In genomic region chr11:22989786-22990185, GRCm38 (mm10) we compare ENCODE assay signal across 8 mouse cellular contexts. TPM values are rescaled to one million over a fixed set of nuclear protein-coding genes. Genes with fewer than 3 reads are reported as not detected.
DNase-seq lines count a peak whose midpoint lies in the region; ATAC-seq and TF ChIP-seq lines count a peak whose summit lies in the region.

No protein-coding gene starts in this region.

- H3K9me3 ChIP-seq in heart, embryonic 15.5 days (replicated peaks): no peaks in the 10 kb centered on the region
- no peaks in the 10 kb centered on the region for H3K9me3 ChIP-seq in hindbrain, embryonic 11.5 days (ENCODE audit: control insufficient read depth, low read length)
- H3K9me3 ChIP-seq in midbrain, embryonic 10.5 days (replicated peaks): no peaks in the 10 kb centered on the region

- 32% methylated on average over 1 of the region's 1 CpGs for WGBS in heart, embryonic 15.5 days
- WGBS in bone marrow, adult 2 months: 53% methylated on average over 1 of the region's 1 CpGs
- 63% methylated on average over 1 of the region's 1 CpGs for WGBS in hindbrain, embryonic 11.5 days
- 54% methylated on average over 1 of the region's 1 CpGs for WGBS in midbrain, embryonic 10.5 days

- no peak for TF ChIP-seq POLR2A in bone marrow, adult 2 months (IDR thresholded peaks at IDR 0.05; ENCODE audit: borderline replicate concordance, control insufficient read depth, low read depth, low read length)

- no peak for DNase-seq in heart, postnatal 10 days
- DNase-seq in hindbrain, embryonic 11.5 days (ENCODE audit: low spot score): no peak
- DNase-seq in midbrain, embryonic 10.5 days (ENCODE audit: low spot score): no peak
- DNase-seq in B cell, adult 2 months: no peak
- DNase-seq in urinary bladder, postnatal 10 days (ENCODE audit: low spot score): no peak
- DNase-seq in thymus, postnatal 25 days: no peak

- intact Hi-C loops in heart, postnatal 10 days (cut with DNase I): loop anchor here (1.0 to 10.0 kb wide), 7 partner anchors 17 to 505 kb away; partner anchors contain the start of genes Ahsa2, Fam161a, Tmem17 and Xpo1

- H3K36me3 ChIP-seq in heart, embryonic 15.5 days: peaks cover 15% of the 10 kb centered on the region
- peaks cover 2% of the 10 kb centered on the region; the same call in 1 of the 2 replicates for H3K36me3 ChIP-seq in hindbrain, embryonic 11.5 days (ENCODE audit: control insufficient read depth, insufficient read depth, low read length)
- peaks cover 24% of the 10 kb centered on the region for H3K36me3 ChIP-seq in midbrain, embryonic 10.5 days

- peaks cover 12% of the 10 kb centered on the region for H3K4me1 ChIP-seq in heart, embryonic 15.5 days (replicated peaks)
- peaks cover 1% of the 10 kb centered on the region; the same call in 1 of the 2 replicates for H3K4me1 ChIP-seq in bone marrow, adult 2 months (ENCODE audit: control insufficient read depth, insufficient read depth, low read length)
- peaks cover 3% of the 10 kb centered on the region; the same call in 1 of the 2 replicates for H3K4me1 ChIP-seq in hindbrain, embryonic 11.5 days (replicated peaks; ENCODE audit: control insufficient read depth, insufficient read depth, low read length)
- H3K4me1 ChIP-seq in midbrain, embryonic 10.5 days: peaks cover 17% of the 10 kb centered on the region

- peak overlapping the region; percentile 92 for H3K9ac ChIP-seq in heart, embryonic 15.5 days
- peak overlapping the region; percentile 93 for H3K9ac ChIP-seq in hindbrain, embryonic 11.5 days (ENCODE audit: low read depth, low read length)

- H3K27ac ChIP-seq in heart, embryonic 15.5 days: peak overlapping the region; percentile 89
- no peak overlapping the region for H3K27ac ChIP-seq in bone marrow, adult 2 months (ENCODE audit: control insufficient read depth, insufficient read depth, low read depth, low read length, poor library complexity)
- peak overlapping the region; percentile 90; the same call in 1 of the 2 replicates for H3K27ac ChIP-seq in hindbrain, embryonic 11.5 days (ENCODE audit: low read depth, low read length)
- H3K27ac ChIP-seq in midbrain, embryonic 10.5 days (replicated peaks): peak overlapping the region; percentile 97

- H3K4me2 ChIP-seq in heart, embryonic 15.5 days: peak overlapping the region; percentile 88
- peak overlapping the region; percentile 76 for H3K4me2 ChIP-seq in hindbrain, embryonic 11.5 days (replicated peaks; ENCODE audit: low read depth, low read length)

- TF ChIP-seq CTCF in bone marrow, adult 2 months (IDR thresholded peaks at IDR 0.05; ENCODE audit: control insufficient read depth, insufficient read depth, low read length): no peak

- no peaks in the 10 kb centered on the region for H3K27me3 ChIP-seq in heart, embryonic 15.5 days
- no peaks in the 10 kb centered on the region for H3K27me3 ChIP-seq in hindbrain, embryonic 11.5 days (ENCODE audit: control insufficient read depth, insufficient read depth, low read length)
- H3K27me3 ChIP-seq in midbrain, embryonic 10.5 days (ENCODE audit: low read depth, poor library complexity, severe bottlenecking): no peaks in the 10 kb centered on the region

- peak overlapping the region; percentile 95 for H3K4me3 ChIP-seq in heart, embryonic 15.5 days
- H3K4me3 ChIP-seq in bone marrow, adult 2 months (replicated peaks; ENCODE audit: control insufficient read depth, low read depth, low read length): peak overlapping the region; percentile 66
- H3K4me3 ChIP-seq in hindbrain, embryonic 11.5 days (ENCODE audit: low read depth, low read length): peak overlapping the region; percentile 96
- H3K4me3 ChIP-seq in midbrain, embryonic 10.5 days: peak overlapping the region; percentile 97

- ATAC-seq in heart, embryonic 15.5 days (replicated peaks; ENCODE audit: insufficient number of reproducible peaks, insufficient read depth, low FRiP score, low read depth): no peak
- ATAC-seq in hindbrain, embryonic 11.5 days (ENCODE audit: low FRiP score): peak; percentile 10

RNA-seq across cellular contexts. Expression of gene Cct4, which starts 0.5 kb away (rescaled TPM):
- polyA plus RNA-seq in heart, embryonic 15.5 days (2015; fragmentation: Nextera tagmentation; extraction: Ambion mirVana): 184 and 191 TPM in 2 replicates
- total RNA-seq in heart, postnatal 10 days (2021): 100 to 1,000 TPM; 134 to 139 TPM
- polyA plus RNA-seq in bone marrow, adult 2 months (2011; ENCODE audit: insufficient read depth, insufficient read length, low replicate concordance, missing spikeins): 60.8 and 121 TPM in 2 replicates
- 446 and 457 TPM in 2 replicates for polyA plus RNA-seq in hindbrain, embryonic 11.5 days (2014; fragmentation: Nextera tagmentation; extraction: Ambion mirVana)
- polyA plus RNA-seq in midbrain, embryonic 10.5 days (2016; fragmentation: Nextera tagmentation; extraction: Ambion mirVana): 396 and 436 TPM in 2 replicates

RNA-seq across cellular contexts. Expression of gene Commd1, which starts 7.6 kb away (rescaled TPM):
- 291 and 351 TPM in 2 replicates for polyA plus RNA-seq in heart, embryonic 15.5 days (2015; fragmentation: Nextera tagmentation; extraction: Ambion mirVana)
- 100 to 1,000 TPM; 179 to 180 TPM for total RNA-seq in heart, postnatal 10 days (2021)
- 27.6 and 51.1 TPM in 2 replicates for polyA plus RNA-seq in bone marrow, adult 2 months (2011; ENCODE audit: insufficient read depth, insufficient read length, low replicate concordance, missing spikeins)
- polyA plus RNA-seq in hindbrain, embryonic 11.5 days (2014; fragmentation: Nextera tagmentation; extraction: Ambion mirVana): 401 and 411 TPM in 2 replicates
- polyA plus RNA-seq in midbrain, embryonic 10.5 days (2016; fragmentation: Nextera tagmentation; extraction: Ambion mirVana): 385 and 427 TPM in 2 replicates

RNA-seq across cellular contexts. Expression of gene Gm28048, which starts 7.9 kb away (rescaled TPM):
- 6.9 and 10.8 TPM in 2 replicates for polyA plus RNA-seq in heart, embryonic 15.5 days (2015; fragmentation: Nextera tagmentation; extraction: Ambion mirVana)
- total RNA-seq in heart, postnatal 10 days (2021): 10 to 100 TPM in 1 of 2 experiments, 1 to 10 TPM in 1; 8.5 to 10.8 TPM
- polyA plus RNA-seq in bone marrow, adult 2 months (2011; ENCODE audit: insufficient read depth, insufficient read length, low replicate concordance, missing spikeins): 13.8 and 21.9 TPM in 2 replicates
- polyA plus RNA-seq in hindbrain, embryonic 11.5 days (2014; fragmentation: Nextera tagmentation; extraction: Ambion mirVana): 4.8 and 6.1 TPM in 2 replicates
- polyA plus RNA-seq in midbrain, embryonic 10.5 days (2016; fragmentation: Nextera tagmentation; extraction: Ambion mirVana): 3.0 and 3.2 TPM in 2 replicates

RNA-seq across cellular contexts. Expression of gene Fam161a, which starts 17.5 kb away (rescaled TPM):
- 0.89 and 2.1 TPM in 2 replicates for polyA plus RNA-seq in heart, embryonic 15.5 days (2015; fragmentation: Nextera tagmentation; extraction: Ambion mirVana)
- 1 to 10 TPM; 2.0 TPM for total RNA-seq in heart, postnatal 10 days (2021)
- 2.1 and 6.9 TPM in 2 replicates for polyA plus RNA-seq in bone marrow, adult 2 months (2011; ENCODE audit: insufficient read depth, insufficient read length, low replicate concordance, missing spikeins)
- 5.0 and 6.9 TPM in 2 replicates for polyA plus RNA-seq in hindbrain, embryonic 11.5 days (2014; fragmentation: Nextera tagmentation; extraction: Ambion mirVana)
- 1.6 and 3.1 TPM in 2 replicates for polyA plus RNA-seq in midbrain, embryonic 10.5 days (2016; fragmentation: Nextera tagmentation; extraction: Ambion mirVana)

RNA-seq across cellular contexts. Expression of gene Zrsr1, which starts 18.0 kb away (rescaled TPM):
- 2.4 and 2.7 TPM in 2 replicates for polyA plus RNA-seq in heart, embryonic 15.5 days (2015; fragmentation: Nextera tagmentation; extraction: Ambion mirVana)
- 10 to 100 TPM in 1 of 2 experiments, 1 to 10 TPM in 1; 8.8 to 10.1 TPM for total RNA-seq in heart, postnatal 10 days (2021)
- 31.7 and 34.0 TPM in 2 replicates for polyA plus RNA-seq in bone marrow, adult 2 months (2011; ENCODE audit: insufficient read depth, insufficient read length, low replicate concordance, missing spikeins)
- polyA plus RNA-seq in hindbrain, embryonic 11.5 days (2014; fragmentation: Nextera tagmentation; extraction: Ambion mirVana): 4.7 and 5.2 TPM in 2 replicates
- polyA plus RNA-seq in midbrain, embryonic 10.5 days (2016; fragmentation: Nextera tagmentation; extraction: Ambion mirVana): 2.9 and 3.2 TPM in 2 replicates
